Mouse (Mus musculus) cerebellum, adult 2 months (tissue): ENCODE results near the gene Rere.

Experiments
- CTCF ChIP-seq: fragments of 200-500 bp; IDR thresholded peaks from 2 replicates; pipeline ENCODE4 v1.5.1; 2011; ENCODE audit warnings: low read depth, mild to moderate bottlenecking, control low read depth, low read length, moderate library complexity, borderline replicate concordance; ENCODE audit not compliant: insufficient read depth
- POLR2A ChIP-seq: fragments of 200-500 bp; IDR thresholded peaks from 2 replicates; pipeline ENCODE4 v1.6.1; 2011; ENCODE audit warnings: low read length, control low read depth, borderline replicate concordance; ENCODE audit not compliant: insufficient read depth

DNA sequence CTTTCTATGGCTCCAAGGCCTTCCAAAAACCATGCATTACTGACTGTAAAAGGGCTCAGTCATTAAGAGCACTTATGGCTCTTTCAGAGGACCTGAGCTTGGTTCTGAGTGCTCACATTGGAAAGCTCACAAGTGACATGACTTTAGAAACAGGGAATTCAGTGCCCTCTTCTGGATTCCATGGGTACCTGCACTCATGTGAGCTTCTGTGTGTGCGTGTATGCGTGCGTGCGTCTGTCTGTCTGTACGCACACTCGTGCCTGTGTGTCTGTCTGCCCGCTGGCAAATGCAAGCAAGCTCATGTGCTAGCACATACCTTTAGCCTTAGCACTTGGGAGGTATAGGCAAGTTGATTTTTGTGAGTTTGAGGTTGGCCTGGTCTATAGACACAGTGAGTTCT is 14.5 kb downstream of the Rere start:
- TF ChIP-seq CTCF = 0 out of 2 replicates have a peak, but pooled peaks have one; percentile 15
- TF ChIP-seq POLR2A = no peak
